Mouse (Mus musculus) embryonic facial prominence, embryonic 12.5 days (tissue): ENCODE data around the gene Tfeb. TPM values are rescaled to one million over a fixed set of nuclear protein-coding genes. Genes with fewer than 3 reads are reported as not detected.

Experiments
- ATAC-seq: fragments of 200-750 bp; cut with Nextera tagmentation; 2 replicates; pipeline ENCODE4 v1.8.0; 2017; ENCODE audit not compliant: insufficient number of reproducible peaks, insufficient read depth, low FRiP score, low TSS enrichment
- H3K27ac ChIP-seq: fragments of 300-500 bp; sonication (generic); 2 replicates; pipeline ENCODE4 v1.5.1; 2016; ENCODE audit warnings: mild to moderate bottlenecking
- H3K27me3 ChIP-seq: fragments of 300-500 bp; sonication (generic); 2 replicates; pipeline ENCODE4 v1.6.1; 2016; ENCODE audit warnings: mild to moderate bottlenecking, moderate library complexity
- H3K36me3 ChIP-seq: fragments of 300-500 bp; sonication (generic); 2 replicates; pipeline ENCODE4 v1.6.1; 2016; ENCODE audit warnings: mild to moderate bottlenecking
- H3K4me1 ChIP-seq: fragments of 300-500 bp; sonication (generic); 2 replicates; pipeline ENCODE4 v1.6.1; 2016
- H3K4me2 ChIP-seq: fragments of 300-500 bp; sonication (generic); replicated peaks from 2 replicates; pipeline ENCODE4 v1.6.1; 2016; ENCODE audit warnings: mild to moderate bottlenecking, moderate library complexity
- H3K4me3 ChIP-seq: fragments of 300-500 bp; sonication (generic); 2 replicates; pipeline ENCODE4 v1.5.1; 2016; ENCODE audit warnings: mild to moderate bottlenecking
- H3K9ac ChIP-seq: fragments of 300-500 bp; sonication (generic); 2 replicates; pipeline ENCODE4 v1.6.1; 2016; ENCODE audit warnings: mild to moderate bottlenecking, moderate library complexity
- H3K9me3 ChIP-seq: fragments of 300-500 bp; sonication (generic); 2 replicates; pipeline ENCODE4 v1.6.1; 2016; ENCODE audit warnings: mild to moderate bottlenecking, moderate library complexity
- WGBS: fragments of 180-500 bp; shearing (Covaris S2); methylation state at CpG from one replicate; pipeline ENCODE4 v1.1.7; 2016; 5-methylcytosine and 5-hydroxymethylcytosine counted together
- polyA plus RNA-seq: library from polyadenylated mRNA; unstranded; fragments of >200 nt; fragmentation: Nextera tagmentation; extraction: Ambion mirVana; gene quantifications from 2 replicates; pipeline ENCODE4 v1.2.1, GENCODE M21; 2016

Gene Tfeb
- polyA plus RNA-seq, 1 experiment from 2014 or later, result 6.0 TPM

- Histone ChIP-seq H3K4me3 (no peak overlapping the region), H3K27ac (no peak overlapping the region), H3K9ac (no peak overlapping the region), H3K4me2 (no peak overlapping the region), H3K36me3 (no peaks in the 10 kb centered on the region), H3K4me1 (0 out of 2 replicates have a peak, but pooled peaks cover 9% of the 10 kb centered on the region), H3K9me3 (no peaks in the 10 kb centered on the region), H3K27me3 (0 out of 2 replicates have a peak, but pooled peaks cover 3% of the 10 kb centered on the region)
- 76% methylated on average over 15 of the region's 15 CpGs for WGBS
- no peak for ATAC-seq
Measured at GRCm38 (mm10) chr17:47759702-47760410, 23.0 kb downstream of the Tfeb start.

- Histone ChIP-seq H3K4me2 (no peak overlapping the region), H3K4me1 (0 out of 2 replicates have a peak, but pooled peaks cover 9% of the 10 kb centered on the region), H3K9ac (no peak overlapping the region), H3K9me3 (no peaks in the 10 kb centered on the region), H3K4me3 (no peak overlapping the region), H3K27ac (no peak overlapping the region), H3K27me3 (0 out of 2 replicates have a peak, but pooled peaks cover 1% of the 10 kb centered on the region), H3K36me3 (no peaks in the 10 kb centered on the region)
- 80% methylated on average over 7 of the region's 7 CpGs for WGBS
- no peak for ATAC-seq
Measured at GRCm38 (mm10) chr17:47762028-47762427, 25.2 kb downstream of the Tfeb start.

- Histone ChIP-seq H3K36me3 (no peaks in the 10 kb centered on the region), H3K9ac (no peak overlapping the region), H3K27ac (0 out of 2 replicates have a peak overlapping the region, but pooled peaks have one; percentile 47), H3K4me3 (no peak overlapping the region), H3K27me3 (no peaks in the 10 kb centered on the region), H3K4me2 (no peak overlapping the region), H3K9me3 (no peaks in the 10 kb centered on the region), H3K4me1 (0 out of 2 replicates have a peak, but pooled peaks cover 9% of the 10 kb centered on the region)
- WGBS, result 60% methylated on average over 13 of the region's 13 CpGs
- peak; percentile 70; the same call in 1 of the 2 replicates for ATAC-seq
Measured at GRCm38 (mm10) chr17:47762518-47763340, 25.9 kb downstream of the Tfeb start.

GRCm38 (mm10) chr17:47765986-47766385 is 29.2 kb downstream of the Tfeb start:
- Histone ChIP-seq H3K9me3 (no peaks in the 10 kb centered on the region), H3K27me3 (no peaks in the 10 kb centered on the region), H3K4me3 (no peak overlapping the region), H3K27ac (no peak overlapping the region), H3K9ac (no peak overlapping the region), H3K4me1 (0 out of 2 replicates have a peak, but pooled peaks cover 9% of the 10 kb centered on the region), H3K36me3 (no peaks in the 10 kb centered on the region), H3K4me2 (no peak overlapping the region)
- no peak for ATAC-seq
- 67% methylated on average over 4 of the region's 4 CpGs for WGBS

- Histone ChIP-seq H3K4me3 (no peak overlapping the region), H3K27me3 (no peaks in the 10 kb centered on the region), H3K4me2 (no peak overlapping the region), H3K9ac (no peak overlapping the region), H3K36me3 (no peaks in the 10 kb centered on the region), H3K9me3 (peaks cover under 1% of the 10 kb centered on the region; the same call in 1 of the 2 replicates), H3K27ac (no peak overlapping the region), H3K4me1 (0 out of 2 replicates have a peak, but pooled peaks cover 9% of the 10 kb centered on the region)
- no peak for ATAC-seq
- WGBS, result 90% methylated on average over 6 of the region's 6 CpGs
Measured at GRCm38 (mm10) chr17:47766407-47767043, 29.7 kb downstream of the Tfeb start.

- ATAC-seq, result no peak
- no peak overlapping the region for H3K4me2 ChIP-seq
- peaks cover 6% of the 10 kb centered on the region; the same call in 1 of the 2 replicates for H3K9me3 ChIP-seq
- WGBS, result 77% methylated on average over 2 of the region's 2 CpGs
- no peaks in the 10 kb centered on the region for H3K36me3 ChIP-seq
- no peak overlapping the region for H3K27ac ChIP-seq
- 0 out of 2 replicates have a peak, but pooled peaks cover 9% of the 10 kb centered on the region for H3K4me1 ChIP-seq
- no peaks in the 10 kb centered on the region for H3K27me3 ChIP-seq
- no peak overlapping the region for H3K4me3 ChIP-seq
- H3K9ac ChIP-seq, result no peak overlapping the region
Measured at GRCm38 (mm10) chr17:47767081-47767455, 30.2 kb downstream of the Tfeb start.

GRCm38 (mm10) chr17:47767456-47768141 is 30.8 kb downstream of the Tfeb start:
- no peaks in the 10 kb centered on the region for H3K27me3 ChIP-seq
- H3K4me1 ChIP-seq, result 0 out of 2 replicates have a peak, but pooled peaks cover 8% of the 10 kb centered on the region
- H3K9me3 ChIP-seq, result peaks cover 8% of the 10 kb centered on the region; the same call in 1 of the 2 replicates
- no peaks in the 10 kb centered on the region for H3K36me3 ChIP-seq
- no peak overlapping the region for H3K4me3 ChIP-seq
- no peak overlapping the region for H3K27ac ChIP-seq
- no peak overlapping the region for H3K9ac ChIP-seq
- 43% methylated on average over 17 of the region's 17 CpGs for WGBS
- ATAC-seq, result no peak
- no peak overlapping the region for H3K4me2 ChIP-seq

- no peak overlapping the region for H3K9ac ChIP-seq
- no peaks in the 10 kb centered on the region for H3K36me3 ChIP-seq
- H3K9me3 ChIP-seq, result peaks cover 8% of the 10 kb centered on the region; the same call in 1 of the 2 replicates
- H3K27me3 ChIP-seq, result no peaks in the 10 kb centered on the region
- no peak overlapping the region for H3K4me2 ChIP-seq
- H3K27ac ChIP-seq, result no peak overlapping the region
- ATAC-seq, result no peak
- H3K4me1 ChIP-seq, result no peaks in the 10 kb centered on the region
- whole genome bisulfite sequencing, result 56% methylated on average over 12 of the region's 12 CpGs
- H3K4me3 ChIP-seq, result no peak overlapping the region
Measured at GRCm38 (mm10) chr17:47768707-47769276, 32.0 kb downstream of the Tfeb start.

GRCm38 (mm10) chr17:47769389-47770299 is 32.8 kb downstream of the Tfeb start:
- 80% methylated on average over 11 of the region's 11 CpGs for WGBS

GRCm38 (mm10) chr17:47773604-47774003 is 36.8 kb downstream of the Tfeb start:
- 0 out of 2 replicates have a peak overlapping the region, but pooled peaks have one; percentile 23 for H3K27ac ChIP-seq
- H3K27me3 ChIP-seq, result no peaks in the 10 kb centered on the region
- no peak overlapping the region for H3K4me2 ChIP-seq
- no peaks in the 10 kb centered on the region for H3K36me3 ChIP-seq
- ATAC-seq, result no peak
- H3K4me3 ChIP-seq, result no peak overlapping the region
- 36% methylated on average over 6 of the region's 6 CpGs for WGBS
- no peaks in the 10 kb centered on the region for H3K4me1 ChIP-seq
- H3K9me3 ChIP-seq, result peaks cover 8% of the 10 kb centered on the region; the same call in 1 of the 2 replicates
- no peak overlapping the region for H3K9ac ChIP-seq

More at GRCm38 (mm10) chr17:47769389-47770299, 32.8 kb downstream of the Tfeb start:
- H3K27me3 ChIP-seq, result no peaks in the 10 kb centered on the region
- H3K9ac ChIP-seq, result no peak overlapping the region
- H3K4me1 ChIP-seq, result no peaks in the 10 kb centered on the region
- H3K4me2 ChIP-seq, result no peak overlapping the region
- H3K9me3 ChIP-seq, result peaks cover 8% of the 10 kb centered on the region; the same call in 1 of the 2 replicates
- no peak overlapping the region for H3K4me3 ChIP-seq
- H3K27ac ChIP-seq, result no peak overlapping the region
- H3K36me3 ChIP-seq, result no peaks in the 10 kb centered on the region
- ATAC-seq, result no peak
